Mouse (Mus musculus) cerebellum, postnatal 25 days (tissue): ENCODE results near the gene Calcoco1.
"Not testable (repeated sequence)": the region's sequence is repeated elsewhere in the genome, so short reads cannot be mapped to it uniquely, and the experiment has no call there.

Source experiments
- DNase-seq, 2 experiments: peaks; one replicate each; pipeline ENCODE4 v3.0.0; 2021; ENCODE audit warnings: mixed read lengths in 2 of 2

Gene Calcoco1

GRCm38 (mm10) chr15:102692321-102692804 is 29.6 kb downstream of the Calcoco1 start:
- DNase-seq, result peak; percentile 47 to 58

- DNase-seq, result peak in 1 of 2 experiments; percentile 38
These were observed 36.2 kb downstream of the Calcoco1 start for GRCm38 (mm10) chr15:102685791-102686190.

- DNase-seq, result peak; percentile 38 to 55
These were observed 38.3 kb downstream of the Calcoco1 start for GRCm38 (mm10) chr15:102683670-102684069.

- no peak for DNase-seq
These were observed 45.6 kb downstream of the Calcoco1 start for GRCm38 (mm10) chr15:102676345-102676744.

- peak; percentile 45 to 61 for DNase-seq
These were observed 48.4 kb downstream of the Calcoco1 start for GRCm38 (mm10) chr15:102673548-102673947.

- peak; percentile 60 to 68 for DNase-seq
These were observed 49.5 kb downstream of the Calcoco1 start, which contains the start of gene Atp5g2 for GRCm38 (mm10) chr15:102672215-102673071. Gene Atp5g2 (minus strand): TSS chr15:102672352.

GRCm38 (mm10) chr15:102671721-102672214 is 50.2 kb downstream of the Calcoco1 start:
- DNase-seq, result peak; percentile 83 to 88

GRCm38 (mm10) chr15:102670767-102671575 is 51.0 kb downstream of the Calcoco1 start:
- DNase-seq, result peak; percentile 100

GRCm38 (mm10) chr15:102670281-102670680 is 51.7 kb downstream of the Calcoco1 start:
- DNase-seq, result peak in 1 of 2 experiments; percentile 60

- no peak for DNase-seq
These were observed 52.4 kb downstream of the Calcoco1 start for GRCm38 (mm10) chr15:102669571-102669970.

- DNase-seq, result peak; percentile 68 to 83
These were observed 56.5 kb downstream of the Calcoco1 start for GRCm38 (mm10) chr15:102665494-102665893.

- peak in 1 of 2 experiments; percentile 18 for DNase-seq
These were observed 58.2 kb downstream of the Calcoco1 start for GRCm38 (mm10) chr15:102663825-102664224.

- not testable (repeated sequence) for DNase-seq
These were observed 59.4 kb downstream of the Calcoco1 start for GRCm38 (mm10) chr15:102662601-102663000.

- DNase-seq, result no peak
These were observed 64.0 kb downstream of the Calcoco1 start for GRCm38 (mm10) chr15:102657926-102658381.
